Mouse (Mus musculus) central nervous system, embryonic 14 days (tissue): ENCODE data around the gene Invs. TPM values are rescaled to one million over a fixed set of nuclear protein-coding genes. Genes with fewer than 3 reads are reported as not detected.

Experiments used
- polyA plus RNA-seq: library from polyadenylated mRNA; depleted of rRNA; stranded (reverse); fragments of >200 nt; gene quantifications from 2 replicates; pipeline ENCODE4 v1.2.3, GENCODE M21; 2012; rRNA removed

Invs gene
- 7.9 and 8.4 TPM in 2 replicates for polyA plus RNA-seq

DNA sequence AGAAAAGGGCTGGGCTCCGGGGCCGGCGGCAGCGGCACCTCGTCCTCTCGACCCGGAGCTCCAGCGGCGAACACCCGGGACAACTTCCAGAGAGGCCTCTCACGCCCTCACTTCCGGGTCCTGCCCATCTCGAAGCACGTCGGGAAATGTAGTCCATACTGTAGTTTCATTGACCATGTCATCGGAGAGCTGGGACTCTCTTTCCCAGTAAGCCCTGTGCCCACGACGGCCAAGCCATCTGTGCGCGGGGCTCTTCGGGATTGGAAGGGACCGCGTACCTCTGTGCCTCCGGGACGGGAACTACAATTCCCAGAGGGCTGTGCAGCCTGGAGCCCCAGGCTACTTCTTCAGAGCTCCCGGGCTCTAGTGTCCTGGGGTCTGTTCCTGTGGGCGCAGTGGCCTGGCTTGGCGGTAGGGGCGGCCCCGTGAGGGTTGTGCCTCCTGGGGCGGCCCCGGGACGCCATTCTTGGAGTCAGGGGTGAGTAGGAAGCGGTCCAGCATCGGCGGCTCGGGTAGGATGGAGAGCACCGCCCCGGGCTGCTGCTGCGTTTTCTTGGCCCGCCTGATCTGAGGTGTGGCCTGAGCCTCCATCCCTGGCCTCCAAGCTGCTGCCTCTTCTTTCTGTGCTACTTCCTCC is at the start of gene Invs, which contains the start of gene Erp44:
TSS of gene Invs (plus strand) at position 263 of the 637 bp plus-strand sequence.
TSS of gene Erp44 (minus strand) at position 61 of the 637 bp plus-strand sequence.

DNA sequence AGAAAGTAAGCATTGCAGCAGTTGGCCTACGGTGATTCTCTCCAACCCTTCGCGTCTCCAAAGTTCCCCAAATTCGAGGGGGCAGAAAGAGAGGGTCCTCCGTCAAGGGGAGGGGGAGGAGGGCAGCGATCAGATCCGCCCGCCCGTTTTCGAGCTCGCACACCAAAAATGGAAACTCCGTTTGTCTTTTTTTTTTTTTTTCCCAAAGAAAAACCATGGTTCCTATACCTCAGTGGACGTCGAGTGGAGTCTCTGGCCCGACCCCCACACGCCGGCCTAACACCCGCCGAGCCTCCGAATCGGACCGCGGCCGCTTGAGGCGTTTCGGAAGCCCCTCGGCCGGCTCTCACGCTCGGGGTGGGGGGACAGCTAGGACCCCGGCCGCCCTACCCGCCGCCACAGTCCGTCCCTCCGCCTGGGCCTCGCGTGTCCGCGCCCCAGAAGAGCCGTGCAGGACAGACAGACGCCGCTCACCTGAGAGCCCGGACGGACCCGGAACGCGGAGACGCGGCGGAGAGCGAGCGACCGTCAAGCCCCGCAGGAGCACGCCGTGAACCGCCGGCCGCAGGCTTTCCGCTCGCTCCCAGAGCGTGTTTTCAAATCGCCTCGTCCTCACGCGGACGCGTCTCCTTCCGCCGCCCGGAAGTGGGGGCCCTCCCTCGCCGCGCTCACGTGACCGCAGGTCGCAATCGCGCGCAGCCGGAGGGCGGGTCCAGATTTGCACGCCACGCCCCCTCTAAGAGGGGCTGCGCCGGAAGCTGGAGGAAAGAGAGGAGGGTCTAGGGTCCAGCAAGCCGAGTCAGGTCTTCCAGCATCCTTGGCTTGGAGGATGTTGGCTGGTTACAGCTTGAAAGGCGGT is 193.5 kb downstream of the Invs start, which contains the start of gene Tex10:
TSS of gene Tex10 (minus strand) at position 668 of the 859 bp plus-strand sequence.

Other genes starting within 250 kb of the Invs start
- 4.9 and 5.4 TPM in 2 replicates for gene Nr4a3, start 234.6 kb upstream of the Invs start, polyA plus RNA-seq
- gene Stx17, start 154.8 kb upstream of the Invs start, polyA plus RNA-seq, result 10.9 and 11.3 TPM in 2 replicates
- gene Erp44, start 202 bp upstream of the Invs start, polyA plus RNA-seq, result 26.6 and 31.1 TPM in 2 replicates
- 29.9 and 34.3 TPM in 2 replicates for gene Tex10, start 193.7 kb downstream of the Invs start, polyA plus RNA-seq